Mouse (Mus musculus) testis, adult 2 months (tissue): Measurements from ENCODE around the gene Ostm1.

ENCODE experiments used
- CTCF ChIP-seq: fragments of 200-500 bp; IDR thresholded peaks from 2 replicates; pipeline ENCODE4 v1.5.1; 2012; ENCODE audit warnings: low read depth, mild to moderate bottlenecking, inconsistent platforms, low read length, moderate library complexity; ENCODE audit not compliant: control insufficient read depth, insufficient read depth, insufficient replicate concordance
- POLR2A ChIP-seq: fragments of 200-500 bp; IDR thresholded peaks from 2 replicates; pipeline ENCODE4 v1.6.1; 2012; ENCODE audit warnings: low read depth, mild to moderate bottlenecking, inconsistent platforms, low read length, moderate library complexity; ENCODE audit not compliant: control insufficient read depth

DNA sequence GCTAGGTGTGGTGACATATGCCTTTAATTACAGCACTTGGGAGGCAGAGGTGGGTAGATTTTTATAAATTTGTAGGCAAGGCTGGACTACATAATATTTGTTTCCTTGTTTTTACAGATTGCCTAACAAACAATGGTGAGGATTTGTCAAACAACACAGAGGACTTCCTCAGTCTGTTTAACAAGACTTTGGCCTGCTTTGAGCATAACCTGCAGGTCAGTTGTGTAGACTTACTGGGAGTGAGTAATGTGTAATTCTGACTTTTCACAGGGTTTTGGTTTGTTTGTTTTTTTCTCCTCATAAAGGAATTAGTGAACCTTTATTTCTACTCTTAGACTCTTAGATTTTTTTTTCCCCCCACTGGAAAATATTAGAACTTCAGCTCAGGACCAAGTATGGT lies 109.2 kb downstream of the Ostm1 start:
- TF ChIP-seq CTCF (no peak), POLR2A (no peak)
